Mouse (Mus musculus) kidney, adult 2 months (tissue): ENCODE measurements at regions not wholly inside any gene's neighbourhood (a gene's known extent, or its start where the extent isn't known, plus 50 kb on each side); places are given as distances from the start of the nearest gene placed in this dataset.

Experiments
- DNase-seq: peaks from one replicate; pipeline ENCODE4 v3.0.0; 2021
- H3K27ac ChIP-seq: fragments of 200-500 bp; 2 replicates; pipeline ENCODE4 v1.5.1; 2012; ENCODE audit warnings: low read depth, low read length, control low read depth, inconsistent platforms; ENCODE audit not compliant: insufficient read depth
- H3K27me3 ChIP-seq: fragments of 200-500 bp; replicated peaks from 2 replicates; pipeline ENCODE4 v1.6.1; 2012; ENCODE audit warnings: mild to moderate bottlenecking, moderate library complexity, low read length, inconsistent platforms; ENCODE audit not compliant: control insufficient read depth, insufficient read depth
- H3K36me3 ChIP-seq: fragments of 200-500 bp; 2 replicates; pipeline ENCODE4 v1.6.1; 2012; ENCODE audit warnings: mild to moderate bottlenecking, moderate library complexity, low read length, inconsistent platforms; ENCODE audit not compliant: control insufficient read depth, insufficient read depth
- H3K4me1 ChIP-seq: fragments of 200-500 bp; 2 replicates; pipeline ENCODE4 v1.6.1; 2011; ENCODE audit warnings: low read length; ENCODE audit not compliant: control insufficient read depth, insufficient read depth
- H3K4me3 ChIP-seq: fragments of 200-500 bp; 2 replicates; pipeline ENCODE4 v1.5.1; 2011; ENCODE audit warnings: mild to moderate bottlenecking, low read depth, low read length, control low read depth; ENCODE audit not compliant: insufficient read depth
- CTCF ChIP-seq: fragments of 200-500 bp; conservative IDR thresholded peaks from 2 replicates; pipeline ENCODE4 v1.5.1; 2011; ENCODE audit warnings: low read depth, mild to moderate bottlenecking, control low read depth, low read length, moderate library complexity, mixed read lengths; ENCODE audit not compliant: insufficient read depth, insufficient read length
- POLR2A ChIP-seq: fragments of 200-500 bp; IDR thresholded peaks from one replicate; pipeline ENCODE4 v1.6.1; 2011; ENCODE audit warnings: low read depth, low read length, control low read depth
- WGBS: fragments of 180-500 bp; shearing (Covaris S2); methylation state at CpG from one replicate; pipeline ENCODE4 v1.1.7; 2018; 5-methylcytosine and 5-hydroxymethylcytosine counted together

DNA sequence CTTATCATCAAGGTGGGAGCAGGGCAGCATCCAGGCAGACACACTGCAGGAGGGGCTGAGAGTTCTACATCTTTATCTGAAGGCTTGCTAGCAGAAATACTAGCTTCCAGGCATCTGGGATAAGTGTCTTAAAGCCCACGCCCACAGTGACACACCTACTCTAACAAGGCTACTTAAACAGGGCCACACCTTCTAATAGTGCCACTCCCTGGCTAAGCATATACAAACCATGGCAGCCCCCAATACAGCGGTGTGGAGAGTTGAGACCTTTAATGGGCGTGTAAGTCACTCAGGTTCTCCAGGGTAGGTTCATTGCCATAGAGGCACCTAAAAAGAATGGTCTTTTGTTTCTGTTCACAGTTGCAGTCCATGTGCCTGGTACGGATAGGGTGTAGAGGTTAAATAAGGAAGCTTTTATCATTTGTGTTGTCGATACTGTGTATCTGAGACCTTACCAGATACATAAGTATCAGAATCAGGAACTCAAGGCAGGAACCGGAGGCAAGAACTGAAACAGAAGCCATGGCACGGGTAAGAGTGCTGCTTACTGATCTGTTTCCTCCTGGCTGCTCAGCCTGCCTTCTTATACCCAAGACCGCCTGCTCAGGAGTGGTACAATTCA, 69.0 kb upstream of the Atrnl1 start:
- no peaks in the 10 kb centered on the region for H3K36me3 ChIP-seq
- DNase-seq, result no peak
- no peak overlapping the region for H3K4me3 ChIP-seq
- H3K27me3 ChIP-seq, result no peaks in the 10 kb centered on the region
- 94% methylated on average over 8 of the region's 8 CpGs for WGBS
- H3K27ac ChIP-seq, result no peak overlapping the region
- no peak for TF ChIP-seq POLR2A
- no peak for TF ChIP-seq CTCF
- peaks cover 8% of the 10 kb centered on the region; the same call in 1 of the 2 replicates for H3K4me1 ChIP-seq

DNA sequence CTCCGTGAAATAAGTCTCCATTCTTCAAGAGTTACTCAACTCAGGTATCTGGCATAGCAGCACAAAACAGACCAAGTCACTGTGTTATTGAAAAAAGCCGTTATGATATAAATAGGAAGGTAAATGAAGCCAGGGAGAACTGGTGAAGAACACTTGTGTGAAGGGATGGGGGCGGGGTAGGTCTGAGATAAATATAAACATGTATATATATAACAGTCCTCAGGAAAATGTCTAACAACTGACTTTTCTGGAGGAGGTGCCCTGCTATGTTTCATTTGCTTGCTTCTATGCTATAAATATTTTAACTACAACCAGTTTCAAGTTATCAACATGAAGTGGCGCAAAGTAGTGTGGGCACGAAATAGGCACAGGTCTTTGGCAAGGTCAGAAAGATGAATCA, 68.3 kb upstream of the Atrnl1 start:
- no peak for DNase-seq
- Histone ChIP-seq H3K27ac (no peak overlapping the region), H3K36me3 (no peaks in the 10 kb centered on the region), H3K4me1 (peaks cover 3% of the 10 kb centered on the region; the same call in 1 of the 2 replicates), H3K27me3 (no peaks in the 10 kb centered on the region), H3K4me3 (no peak overlapping the region)
- TF ChIP-seq POLR2A (no peak), CTCF (no peak)
- WGBS, result 92% methylated on average over 5 of the region's 5 CpGs

DNA sequence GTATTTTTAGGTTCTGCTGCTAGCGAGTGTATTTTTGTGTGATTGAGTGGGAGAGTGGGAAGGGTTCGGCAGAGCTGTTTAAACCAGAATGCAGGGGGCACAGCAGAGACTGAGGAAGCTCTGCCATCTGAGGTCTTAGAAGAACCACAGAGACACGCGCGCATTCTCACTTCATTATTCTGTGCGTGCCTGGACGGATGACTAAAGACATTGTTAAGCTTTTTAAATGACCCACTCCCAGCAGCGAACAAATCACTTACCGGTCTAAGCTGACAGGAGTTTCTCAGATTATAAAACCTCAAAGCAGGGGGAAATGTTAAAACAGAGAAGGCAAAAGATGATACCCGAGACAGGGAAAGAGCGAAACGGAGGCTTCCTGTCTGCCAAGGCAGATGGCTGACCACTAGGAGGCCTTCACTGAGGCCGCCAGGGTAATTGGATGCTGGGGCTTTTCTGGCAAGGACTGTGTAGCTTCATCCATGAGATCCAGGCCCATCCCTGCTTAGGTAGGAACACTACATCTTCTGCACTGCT, 67.1 kb upstream of the Atrnl1 start:
- H3K27ac ChIP-seq, result no peak overlapping the region
- WGBS, result 31% methylated on average over 13 of the region's 13 CpGs
- no peak overlapping the region for H3K4me3 ChIP-seq
- peak; percentile 31 for DNase-seq
- no peaks in the 10 kb centered on the region for H3K36me3 ChIP-seq
- TF ChIP-seq CTCF (peak; percentile 39), POLR2A (no peak)
- H3K27me3 ChIP-seq, result no peaks in the 10 kb centered on the region
- no peaks in the 10 kb centered on the region for H3K4me1 ChIP-seq

DNA sequence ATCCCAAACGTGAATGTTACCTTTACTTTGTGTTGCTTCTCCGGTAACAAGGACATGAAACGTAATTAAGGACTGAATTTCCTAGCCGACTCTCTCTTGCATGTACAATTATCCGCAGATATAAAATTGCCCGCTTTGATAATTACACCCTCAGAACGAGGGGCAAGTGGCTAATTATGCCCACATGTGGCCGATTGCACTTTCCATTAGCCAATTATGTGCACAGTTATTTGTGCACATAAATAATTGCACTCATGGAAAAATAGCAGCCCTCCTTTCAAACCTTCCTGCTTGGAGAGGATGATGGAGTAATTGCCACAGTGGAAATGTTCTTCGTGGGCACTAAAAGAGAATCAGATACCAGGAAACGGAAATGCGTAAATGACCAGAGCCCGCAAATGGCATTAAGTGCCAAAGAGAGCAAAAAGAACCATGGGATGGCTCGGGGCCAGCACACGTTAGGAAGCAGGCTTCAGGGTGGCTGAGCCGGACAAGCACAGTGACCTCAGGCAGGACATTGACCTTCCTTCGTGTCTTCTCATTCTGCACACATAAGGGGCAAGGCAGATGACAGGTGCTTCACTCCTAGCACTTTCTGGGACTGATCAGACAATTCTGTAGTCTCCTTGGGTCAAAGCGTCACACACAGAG, 66.5 kb upstream of the Atrnl1 start:
- peak; percentile 54 for DNase-seq
- no peak overlapping the region for H3K27ac ChIP-seq
- H3K36me3 ChIP-seq, result no peaks in the 10 kb centered on the region
- H3K27me3 ChIP-seq, result no peaks in the 10 kb centered on the region
- no peak overlapping the region for H3K4me3 ChIP-seq
- H3K4me1 ChIP-seq, result no peaks in the 10 kb centered on the region
- WGBS, result 66% methylated on average over 17 of the region's 17 CpGs
- TF ChIP-seq CTCF (no peak), POLR2A (no peak)

DNA sequence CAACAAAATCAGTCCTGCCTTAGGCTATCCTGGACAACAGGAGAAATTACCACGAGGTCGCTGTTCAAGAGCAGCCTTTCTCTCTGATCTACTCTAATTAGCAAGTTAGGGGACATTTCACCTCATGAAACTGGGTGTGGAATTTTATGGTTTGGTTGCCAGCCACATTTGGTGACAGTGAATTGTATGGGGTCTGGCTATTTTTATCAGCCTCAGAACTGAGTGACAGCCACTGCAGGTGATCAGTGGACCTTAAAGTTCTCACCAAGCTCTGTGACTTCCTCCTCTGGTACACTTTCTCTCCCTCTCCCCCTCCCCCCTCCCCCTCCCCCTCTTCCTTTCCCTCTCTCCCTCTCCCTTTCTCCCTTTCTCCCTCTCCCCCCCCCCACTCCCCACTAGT, 65.8 kb upstream of the Atrnl1 start:
- no peak overlapping the region for H3K4me3 ChIP-seq
- no peak for DNase-seq
- 68% methylated on average over 2 of the region's 2 CpGs for WGBS
- no peaks in the 10 kb centered on the region for H3K27me3 ChIP-seq
- no peaks in the 10 kb centered on the region for H3K36me3 ChIP-seq
- H3K4me1 ChIP-seq, result no peaks in the 10 kb centered on the region
- no peak overlapping the region for H3K27ac ChIP-seq
- TF ChIP-seq CTCF (no peak), POLR2A (no peak)

DNA sequence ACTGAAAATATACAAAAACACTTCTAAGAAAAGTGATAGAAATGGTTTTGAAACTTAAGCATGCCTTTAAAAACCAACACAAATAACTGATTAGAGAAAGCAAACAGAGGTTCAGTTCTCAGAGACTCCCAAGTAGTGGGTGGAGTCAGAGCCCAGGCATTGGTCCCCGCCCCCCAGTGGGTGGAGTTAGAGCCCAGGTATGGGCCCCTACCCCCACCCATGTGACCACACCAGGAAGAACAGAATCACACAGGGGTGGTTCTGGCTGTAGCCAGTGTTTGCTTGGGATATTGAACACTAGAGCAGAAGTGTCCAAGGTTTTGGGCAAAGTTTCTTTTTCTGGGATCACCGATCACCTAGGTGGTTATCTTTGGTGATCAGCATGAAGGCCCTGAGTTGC, 64.8 kb upstream of the Atrnl1 start:
- no peak for DNase-seq
- Histone ChIP-seq H3K36me3 (no peaks in the 10 kb centered on the region), H3K27me3 (no peaks in the 10 kb centered on the region), H3K4me1 (no peaks in the 10 kb centered on the region), H3K27ac (no peak overlapping the region), H3K4me3 (no peak overlapping the region)
- TF ChIP-seq CTCF, result no peak
- TF ChIP-seq POLR2A, result no peak
- 86% methylated on average over 2 of the region's 2 CpGs for WGBS

DNA sequence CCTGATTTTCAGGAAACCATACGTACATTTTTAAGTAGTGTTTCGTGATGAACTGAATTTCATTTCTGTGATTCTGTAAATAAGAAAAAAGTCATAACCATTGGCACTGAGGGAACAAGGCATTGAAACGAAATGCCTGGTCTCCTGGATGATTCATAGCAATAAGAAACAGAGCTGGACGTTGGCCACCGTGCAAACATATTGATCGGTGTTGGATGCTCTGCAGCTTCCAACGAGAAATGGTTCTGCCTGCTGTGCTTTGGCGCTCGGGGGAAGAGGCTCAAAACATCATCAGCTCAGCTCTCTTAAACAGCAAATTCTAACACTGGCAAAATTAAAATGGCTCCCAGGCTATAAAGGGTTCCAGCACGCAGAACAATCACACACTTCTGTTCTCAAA, 64.3 kb upstream of the Atrnl1 start:
- Histone ChIP-seq H3K27ac (no peak overlapping the region), H3K4me1 (no peaks in the 10 kb centered on the region), H3K27me3 (no peaks in the 10 kb centered on the region), H3K36me3 (no peaks in the 10 kb centered on the region), H3K4me3 (no peak overlapping the region)
- WGBS, result 93% methylated on average over 10 of the region's 10 CpGs
- no peak for TF ChIP-seq CTCF
- TF ChIP-seq POLR2A, result no peak
- DNase-seq, result no peak
